ENCODE assay signal across 9 mouse cellular contexts in the genomic region with DNA sequence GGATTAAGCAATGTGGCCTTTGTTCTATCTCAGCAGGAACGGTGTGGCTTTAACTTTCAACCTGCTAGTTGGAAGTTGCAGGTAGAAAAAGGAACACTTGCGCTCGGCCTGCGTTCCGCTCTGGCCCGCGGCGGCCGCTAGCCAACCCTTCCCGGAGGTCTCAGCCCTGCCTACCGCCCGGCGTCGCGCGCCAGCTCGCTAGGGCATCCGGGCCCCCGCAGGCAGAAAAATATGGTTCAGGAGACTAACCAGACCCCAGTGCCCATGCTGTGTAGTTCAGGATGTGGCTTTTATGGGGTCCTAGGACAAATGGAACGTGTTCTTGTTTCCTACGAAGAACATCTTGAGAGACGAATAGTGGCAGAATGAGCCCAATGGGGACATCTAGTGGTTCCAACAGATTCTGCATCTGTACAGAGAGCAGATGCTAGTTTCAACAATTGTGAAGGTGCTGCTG. TPM values are rescaled to one million over a fixed set of nuclear protein-coding genes. Genes with fewer than 3 reads are reported as not detected.
DNase-seq lines count a peak whose midpoint lies in the region; ATAC-seq and TF ChIP-seq lines count a peak whose summit lies in the region.
"Had no signal": no experiment of that assay in that cellular context is flagged by ENCODE, and none has a peak within 500 bp of the region (broad histone marks: within the 10 kb centered on the region; RNA-seq: fewer than 3 reads in every experiment).

No protein-coding gene starts in this region.

- ATAC-seq in midbrain, embryonic 12.5 days (ENCODE audit: low FRiP score, low read depth), result peak; percentile 91

- 1% methylated on average over 22 of the region's 22 CpGs for WGBS in kidney, adult 2 months
- WGBS in limb, embryonic 10.5 days, result under 1% methylated on average over 22 of the region's 22 CpGs
- under 1% methylated on average over 22 of the region's 22 CpGs for WGBS in midbrain, embryonic 12.5 days

- peak; percentile 6 to 23 for DNase-seq in spleen, postnatal 10 days (ENCODE audit: low spot score in 2 of 2)
- DNase-seq in spleen, adult 12 weeks (ENCODE audit: low spot score), result no peak
- peak; percentile 34 to 61 for DNase-seq in cerebellum, postnatal 36 days
- DNase-seq in gastrocnemius, postnatal 14 days, result peak; percentile 13
- peak; percentile 63 for DNase-seq in kidney, adult 2 months
- DNase-seq in limb, embryonic 10.5 days (ENCODE audit: low spot score), result peak; percentile 79
- peak; percentile 4 for DNase-seq in spleen, postnatal 36 days (ENCODE audit: low spot score in 2 of 2)

- H3K36me3 ChIP-seq in kidney, adult 2 months (ENCODE audit: control insufficient read depth, insufficient read depth, low read length), result no peaks in the 10 kb centered on the region
- no peaks in the 10 kb centered on the region for H3K36me3 ChIP-seq in limb, embryonic 10.5 days
- H3K36me3 ChIP-seq in midbrain, embryonic 12.5 days, result no peaks in the 10 kb centered on the region

- H3K4me2 ChIP-seq in midbrain, embryonic 12.5 days (replicated peaks), result peak overlapping the region; percentile 61

- 0 out of 2 replicates have a peak, but pooled peaks cover 2% of the 10 kb centered on the region for H3K4me1 ChIP-seq in kidney, adult 2 months (ENCODE audit: control insufficient read depth, insufficient read depth, low read length)
- 0 out of 2 replicates have a peak, but pooled peaks cover 5% of the 10 kb centered on the region for H3K4me1 ChIP-seq in limb, embryonic 10.5 days
- no peaks in the 10 kb centered on the region for H3K4me1 ChIP-seq in midbrain, embryonic 12.5 days

- H3K9me3 ChIP-seq in limb, embryonic 10.5 days (replicated peaks), result no peaks in the 10 kb centered on the region
- no peaks in the 10 kb centered on the region for H3K9me3 ChIP-seq in midbrain, embryonic 12.5 days

- no peak for TF ChIP-seq POLR2A in kidney, adult 2 months (IDR thresholded peaks at IDR 0.05; ENCODE audit: low read depth, low read length)

- H3K9ac ChIP-seq in midbrain, embryonic 12.5 days (replicated peaks), result peak overlapping the region; percentile 57

- peak; percentile 28; the same call in 1 of the 2 replicates for TF ChIP-seq CTCF in kidney, adult 2 months (conservative IDR thresholded peaks at IDR 0.05; ENCODE audit: insufficient read depth, insufficient read length, low read depth, low read length)

- no peak overlapping the region for H3K27ac ChIP-seq in kidney, adult 2 months (ENCODE audit: insufficient read depth, low read depth, low read length)
- H3K27ac ChIP-seq in limb, embryonic 10.5 days, result peak overlapping the region; percentile 88
- no peak overlapping the region for H3K27ac ChIP-seq in midbrain, embryonic 12.5 days (replicated peaks)

- intact Hi-C loops in gastrocnemius, postnatal 14 days (cut with DNase I; ENCODE audit: low total_unique reads), result no loop called here

- H3K27me3 ChIP-seq in kidney, adult 2 months (replicated peaks; ENCODE audit: control insufficient read depth, insufficient read depth, low read length), result no peaks in the 10 kb centered on the region
- peaks cover 9% of the 10 kb centered on the region; the same call in 1 of the 2 replicates for H3K27me3 ChIP-seq in limb, embryonic 10.5 days (ENCODE audit: low read depth, poor library complexity, severe bottlenecking)
- H3K27me3 ChIP-seq in midbrain, embryonic 12.5 days, result no peaks in the 10 kb centered on the region

- peak overlapping the region; percentile 88 for H3K4me3 ChIP-seq in kidney, adult 2 months (ENCODE audit: insufficient read depth, low read depth, low read length)
- peak overlapping the region; percentile 56 for H3K4me3 ChIP-seq in limb, embryonic 10.5 days
- H3K4me3 ChIP-seq in midbrain, embryonic 12.5 days, result peak overlapping the region; percentile 47

RNA-seq across cellular contexts. Expression of a gene that starts 12.6 kb away (rescaled TPM):
- total RNA-seq in gastrocnemius, postnatal 14 days (2021), result not detected
- polyA plus RNA-seq in kidney, adult 2 months (2012; rRNA removed), result not detected in 2 replicates
- polyA plus RNA-seq in limb, embryonic 10.5 days (2016; fragmentation: Nextera tagmentation; extraction: Ambion mirVana), result 0.10 TPM in 1 of 2 replicates, not detected in the other
- not detected in 2 replicates for polyA plus RNA-seq in midbrain, embryonic 12.5 days (2016; fragmentation: Nextera tagmentation; extraction: Ambion mirVana)
- total RNA-seq: adrenal gland, postnatal 4 days had no signal

RNA-seq across cellular contexts. Expression of a gene that starts 59.6 kb away (rescaled TPM):
- total RNA-seq in gastrocnemius, postnatal 14 days (2021), result 10 to 100 TPM; 10.0 to 12.1 TPM
- 23.7 and 30.7 TPM in 2 replicates for polyA plus RNA-seq in kidney, adult 2 months (2012; rRNA removed)
- 2.6 and 3.0 TPM in 2 replicates for polyA plus RNA-seq in limb, embryonic 10.5 days (2016; fragmentation: Nextera tagmentation; extraction: Ambion mirVana)
- polyA plus RNA-seq in midbrain, embryonic 12.5 days (2016; fragmentation: Nextera tagmentation; extraction: Ambion mirVana), result 5.4 and 6.6 TPM in 2 replicates
